Mouse (Mus musculus) intestine, embryonic 14.5 days (tissue): Measurements from ENCODE around the gene Sstr2. TPM values are rescaled to one million over a fixed set of nuclear protein-coding genes. Genes with fewer than 3 reads are reported as not detected.

Source experiments
- ATAC-seq: fragments of 200-750 bp; cut with Nextera tagmentation; replicated peaks from 2 replicates; pipeline ENCODE4 v1.8.0; 2017; ENCODE audit warnings: low read depth, moderate number of reproducible peaks, moderate TSS enrichment, moderate library complexity; ENCODE audit not compliant: low FRiP score, low TSS enrichment
- DNase-seq: peaks from one replicate; pipeline ENCODE4 v3.0.0-alpha.2; 2018; ENCODE audit warnings: low spot score
- H3K27ac ChIP-seq: fragments of 300-500 bp; sonication (generic); 2 replicates; pipeline ENCODE4 v1.5.1; 2014; ENCODE audit warnings: low read depth, mild to moderate bottlenecking, control low read depth
- H3K27me3 ChIP-seq: fragments of 300-500 bp; sonication (generic); replicated peaks from 2 replicates; pipeline ENCODE4 v1.6.1; 2014; ENCODE audit warnings: low read length, control low read depth; ENCODE audit not compliant: control insufficient read depth, insufficient read depth
- H3K36me3 ChIP-seq: fragments of 300-500 bp; sonication (generic); 2 replicates; pipeline ENCODE4 v1.6.1; 2014; ENCODE audit warnings: low read length, control low read depth; ENCODE audit not compliant: control insufficient read depth, insufficient read depth
- H3K4me1 ChIP-seq: fragments of 300-500 bp; sonication (generic); replicated peaks from 2 replicates; pipeline ENCODE4 v1.6.1; 2014; ENCODE audit warnings: low read length, control low read depth, mixed read lengths; ENCODE audit not compliant: control insufficient read depth, insufficient read depth
- H3K4me2 ChIP-seq: fragments of 300-500 bp; sonication (generic); 2 replicates; pipeline ENCODE4 v1.6.1; 2014; ENCODE audit warnings: low read length
- H3K4me3 ChIP-seq: fragments of 300-500 bp; sonication (generic); 2 replicates; pipeline ENCODE4 v1.5.1; 2014; ENCODE audit warnings: low read depth, low read length, control low read depth, mixed read lengths
- H3K9ac ChIP-seq: fragments of 300-500 bp; sonication (generic); 2 replicates; pipeline ENCODE4 v1.6.1; 2014; ENCODE audit warnings: mild to moderate bottlenecking, low read length
- H3K9me3 ChIP-seq: fragments of 300-500 bp; sonication (generic); 2 replicates; pipeline ENCODE4 v1.6.1; 2016; ENCODE audit warnings: low read length, control low read depth; ENCODE audit not compliant: control insufficient read depth
- WGBS: fragments of 180-500 bp; shearing (Covaris S2); extraction: QIAGEN DNeasy Blood & Tissue Kit; methylation state at CpG from one replicate; pipeline ENCODE4 v1.1.7; 2014; 5-methylcytosine and 5-hydroxymethylcytosine counted together
- polyA plus RNA-seq: library from polyadenylated mRNA; unstranded; fragments of >200 nt; fragmentation: Nextera tagmentation; extraction: Ambion mirVana; gene quantifications from 2 replicates; pipeline ENCODE4 v1.2.1, GENCODE M21; 2014

Sstr2 gene
- polyA plus RNA-seq, 1 experiment from 2014 or later: 0.47 TPM

- Histone ChIP-seq H3K4me2 (no peak overlapping the region), H3K27ac (peak overlapping the region; percentile 9; the same call in 1 of the 2 replicates), H3K36me3 (peaks cover 54% of the 10 kb centered on the region), H3K27me3 (no peaks in the 10 kb centered on the region), H3K4me3 (no peak overlapping the region), H3K4me1 (peaks cover 7% of the 10 kb centered on the region; the same call in 1 of the 2 replicates), H3K9me3 (no peaks in the 10 kb centered on the region), H3K9ac (no peak overlapping the region)
- WGBS: 68% methylated on average over 4 of the region's 4 CpGs
- ATAC-seq: no peak
- DNase-seq: no peak
Measured at GRCm38 (mm10) chr11:113667704-113668103, 48.6 kb downstream of the Sstr2 start.

GRCm38 (mm10) chr11:113668857-113669256 is 49.7 kb downstream of the Sstr2 start:
- Histone ChIP-seq H3K36me3 (peaks cover 52% of the 10 kb centered on the region), H3K9ac (no peak overlapping the region), H3K9me3 (no peaks in the 10 kb centered on the region), H3K4me2 (no peak overlapping the region), H3K27me3 (no peaks in the 10 kb centered on the region), H3K27ac (no peak overlapping the region), H3K4me1 (peaks cover 7% of the 10 kb centered on the region; the same call in 1 of the 2 replicates), H3K4me3 (no peak overlapping the region)
- ATAC-seq: no peak
- no peak for DNase-seq
- WGBS: 86% methylated on average over 5 of the region's 5 CpGs

GRCm38 (mm10) chr11:113669711-113670110 is 50.6 kb downstream of the Sstr2 start:
- H3K27ac ChIP-seq: no peak overlapping the region
- no peak overlapping the region for H3K4me3 ChIP-seq
- peaks cover 52% of the 10 kb centered on the region for H3K36me3 ChIP-seq
- H3K4me1 ChIP-seq: peaks cover 7% of the 10 kb centered on the region; the same call in 1 of the 2 replicates
- no peak overlapping the region for H3K4me2 ChIP-seq
- no peak overlapping the region for H3K9ac ChIP-seq
- no peaks in the 10 kb centered on the region for H3K9me3 ChIP-seq
- H3K27me3 ChIP-seq: no peaks in the 10 kb centered on the region
- DNase-seq (no peak), ATAC-seq (no peak)
- WGBS: 77% methylated on average over 4 of the region's 4 CpGs

GRCm38 (mm10) chr11:113673614-113674013 is 54.5 kb downstream of the Sstr2 start:
- no peak overlapping the region for H3K27ac ChIP-seq

DNA sequence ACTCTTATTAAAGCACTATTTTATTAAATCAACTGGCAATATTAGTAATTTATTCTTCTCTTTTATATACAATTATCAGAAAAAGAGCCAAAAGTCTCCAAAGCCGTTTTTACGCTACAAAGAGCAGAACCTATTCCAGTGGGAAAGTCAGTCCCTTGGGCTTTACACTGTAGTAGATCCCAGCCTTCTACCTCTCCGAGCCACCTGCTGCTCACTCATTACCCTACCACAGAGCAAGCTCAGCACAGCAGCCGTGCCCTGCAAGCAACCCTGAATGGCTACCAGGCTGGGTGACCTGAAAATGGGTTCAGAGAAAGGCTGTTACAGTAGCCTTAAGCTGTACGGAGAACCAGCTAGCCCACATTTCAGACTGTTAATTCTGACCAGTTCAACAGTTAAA is 55.5 kb downstream of the Sstr2 start:
- Histone ChIP-seq H3K9me3 (no peaks in the 10 kb centered on the region), H3K4me3 (no peak overlapping the region)
- no peak for ATAC-seq

More at GRCm38 (mm10) chr11:113673614-113674013, 54.5 kb downstream of the Sstr2 start:
- Histone ChIP-seq H3K36me3 (peaks cover 73% of the 10 kb centered on the region), H3K4me2 (no peak overlapping the region), H3K9me3 (no peaks in the 10 kb centered on the region), H3K4me3 (no peak overlapping the region), H3K4me1 (no peaks in the 10 kb centered on the region), H3K9ac (no peak overlapping the region), H3K27me3 (no peaks in the 10 kb centered on the region)
- ATAC-seq: no peak
- no peak for DNase-seq
- WGBS: 92% methylated on average over 4 of the region's 4 CpGs

More for the DNA sequence above, 55.5 kb downstream of the Sstr2 start:
- peaks cover 64% of the 10 kb centered on the region for H3K36me3 ChIP-seq
- DNase-seq: no peak
- no peak overlapping the region for H3K9ac ChIP-seq
- H3K27me3 ChIP-seq: no peaks in the 10 kb centered on the region
- no peak overlapping the region for H3K4me2 ChIP-seq
- H3K27ac ChIP-seq: no peak overlapping the region
- no peaks in the 10 kb centered on the region for H3K4me1 ChIP-seq
- 90% methylated on average over 5 of the region's 5 CpGs for WGBS

Other genes with a start within 250 kb of the Sstr2 start
- 25.2 and 25.7 TPM in 2 replicates for gene Cog1, start 29.8 kb downstream of the Sstr2 start, polyA plus RNA-seq
- gene Slc39a11, start 30.7 kb downstream of the Sstr2 start, polyA plus RNA-seq: 24.0 and 24.4 TPM in 2 replicates
- gene Fam104a, start 64.8 kb downstream of the Sstr2 start, polyA plus RNA-seq: 49.6 and 52.3 TPM in 2 replicates
- 22.9 and 23.9 TPM in 2 replicates for gene D11Wsu47e, start 65.1 kb downstream of the Sstr2 start, polyA plus RNA-seq
- 0.18 and 0.34 TPM in 2 replicates for gene Cpsf4l, start 90.7 kb downstream of the Sstr2 start, polyA plus RNA-seq
- gene Cdc42ep4, start 132.5 kb downstream of the Sstr2 start, polyA plus RNA-seq: 46.8 and 52.0 TPM in 2 replicates